Mouse (Mus musculus) bone marrow, adult 2 months (tissue): ENCODE measurements around the gene Ndufaf1.

Experiments used
- CTCF ChIP-seq: fragments of 200-500 bp; IDR thresholded peaks from 2 replicates; pipeline ENCODE4 v1.5.1; 2011; ENCODE audit warnings: low read length, control low read depth; ENCODE audit not compliant: control insufficient read depth, insufficient read depth
- POLR2A ChIP-seq: fragments of 200-500 bp; IDR thresholded peaks from 2 replicates; pipeline ENCODE4 v1.6.1; 2011; ENCODE audit warnings: low read depth, mild to moderate bottlenecking, control low read depth, low read length, borderline replicate concordance; ENCODE audit not compliant: control insufficient read depth

DNA sequence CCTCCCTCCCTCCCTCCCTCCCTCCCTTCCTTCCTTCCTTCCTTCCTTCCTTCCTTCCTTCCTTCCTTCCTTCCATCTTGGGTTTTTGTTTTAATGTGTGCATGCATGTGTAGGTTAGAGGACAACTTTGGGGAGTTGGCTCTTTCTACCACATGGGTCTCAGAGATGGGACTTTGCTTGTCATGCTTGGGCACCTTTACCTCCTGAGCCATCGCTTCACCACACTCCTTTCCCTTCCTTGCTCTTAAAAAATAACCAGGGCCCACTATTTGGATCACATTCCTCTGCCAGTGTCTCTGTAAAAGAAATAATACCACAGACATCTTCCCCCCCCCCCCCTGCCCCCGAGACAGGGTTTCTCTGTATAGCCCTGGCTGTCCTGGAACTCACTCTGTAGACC is 21.1 kb upstream of the Ndufaf1 start:
- no peak for TF ChIP-seq CTCF
- no peak for TF ChIP-seq POLR2A
